Mouse (Mus musculus) monocyte, adult 59 days (primary cell): ENCODE measurements around the gene Man2a1. TPM values are rescaled to one million over a fixed set of nuclear protein-coding genes. Genes with fewer than 3 reads are reported as not detected.

Experiments used
- total RNA-seq, 2 experiments: library from RNA; stranded (reverse); gene quantifications; one replicate each; pipeline ENCODE4 v1.2.4; 2023

Gene Man2a1
- total RNA-seq = 10 to 100 TPM; 77.2 to 83.7 TPM

GRCm38 (mm10) chr17:64600372-64601090, at the start of gene Man2a1:
Man2a1 (plus strand) TSS chr17:64600736.

Other genes with a start within 250 kb of the Man2a1 start
- gene 4930583I09Rik, start 235.3 kb downstream of the Man2a1 start, total RNA-seq = not detected